23 mouse cellular contexts compared by ENCODE assay signal in the genomic region with DNA sequence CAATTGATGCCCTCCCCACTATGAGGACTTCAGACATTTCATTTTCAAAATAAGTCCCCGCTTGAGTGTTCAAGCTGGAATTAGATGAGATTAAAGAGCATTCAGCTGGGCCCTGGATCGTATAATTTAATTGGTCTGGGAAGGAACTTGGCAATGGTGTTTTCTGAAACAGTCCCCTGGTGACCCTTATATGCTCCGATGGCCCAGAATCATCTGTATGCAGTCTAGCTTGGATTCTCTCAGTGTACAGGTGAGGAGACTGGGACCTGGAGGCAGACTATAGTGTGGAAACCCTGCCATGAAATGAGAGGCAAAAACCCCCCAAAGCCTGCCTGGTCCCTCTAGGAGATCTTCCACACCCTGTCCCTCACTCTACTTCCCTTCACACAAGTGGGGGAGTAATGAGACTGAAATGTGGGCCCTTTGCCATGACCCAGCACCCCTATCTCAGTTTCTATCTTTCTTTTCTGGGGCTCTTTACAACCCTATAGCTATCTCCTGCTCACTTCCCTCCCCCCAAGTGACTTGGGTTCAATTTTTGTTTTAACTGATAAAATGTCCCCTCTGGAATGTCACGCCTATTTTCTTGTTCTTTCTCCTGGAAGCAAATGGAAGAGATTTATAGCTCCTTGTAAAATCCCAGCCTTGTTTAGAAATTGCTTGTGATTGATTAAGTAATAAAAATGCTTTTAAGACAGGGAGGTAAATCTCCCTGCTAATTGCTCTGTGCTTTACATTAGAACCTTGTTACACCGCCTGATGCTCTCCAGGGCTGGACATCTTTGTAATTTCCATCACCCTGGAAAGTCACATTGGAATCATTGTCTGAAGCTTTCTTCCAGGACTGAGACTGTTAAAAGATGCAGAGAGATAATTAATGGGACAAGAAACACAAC.
A peak's percentile ranks its signal among the peaks of the same experiment; 100 is the strongest.
DNase-seq lines count a peak whose midpoint lies in the region; ATAC-seq and TF ChIP-seq lines count a peak whose summit lies in the region.
"Had no signal": no experiment of that assay in that cellular context is flagged by ENCODE, and none has a peak within 500 bp of the region (broad histone marks: within the 10 kb centered on the region; RNA-seq: fewer than 3 reads in every experiment).

No protein-coding gene starts in this region.

- no peak overlapping the region for H3K4me3 ChIP-seq in kidney, embryonic 14.5 days (ENCODE audit: low read length)
- no peak overlapping the region for H3K4me3 ChIP-seq in lung, embryonic 14.5 days (ENCODE audit: low read depth, low read length)
- H3K4me3 ChIP-seq in lung, adult 2 months (replicated peaks; ENCODE audit: extremely low read depth, low read depth, low read length): no peak overlapping the region
- H3K4me3 ChIP-seq: embryonic facial prominence, embryonic 15.5 days; erythroblast, embryonic 14.5 days; forebrain, embryonic 10.5 days; heart, adult 2 months; heart, embryonic 15.5 days; hindbrain, embryonic 13.5 days had no signal

- H3K4me1 ChIP-seq in kidney, embryonic 14.5 days (ENCODE audit: control insufficient read depth, insufficient read depth, low read length): 0 out of 2 replicates have a peak, but pooled peaks cover 6% of the 10 kb centered on the region
- H3K4me1 ChIP-seq in lung, embryonic 14.5 days (ENCODE audit: insufficient read depth): no peaks in the 10 kb centered on the region
- H3K4me1 ChIP-seq in lung, adult 2 months (ENCODE audit: control insufficient read depth, insufficient read depth, low read length): no peaks in the 10 kb centered on the region
- H3K4me1 ChIP-seq: embryonic facial prominence, embryonic 15.5 days; forebrain, embryonic 10.5 days; heart, embryonic 15.5 days; hindbrain, embryonic 13.5 days had no signal

- H3K4me2 ChIP-seq in kidney, embryonic 14.5 days (replicated peaks; ENCODE audit: low read depth, low read length): no peak overlapping the region
- H3K4me2 ChIP-seq in lung, embryonic 14.5 days: no peak overlapping the region
- H3K4me2 ChIP-seq: embryonic facial prominence, embryonic 15.5 days; heart, embryonic 11.5 days; heart, embryonic 15.5 days; hindbrain, embryonic 13.5 days had no signal

- TF ChIP-seq POLR2A in lung, adult 2 months (IDR thresholded peaks at IDR 0.05; ENCODE audit: borderline replicate concordance, extremely low read depth, low read depth, low read length): no peak

- H3K27me3 ChIP-seq in kidney, embryonic 14.5 days (ENCODE audit: control insufficient read depth, insufficient read depth, low read length): no peaks in the 10 kb centered on the region
- H3K27me3 ChIP-seq in lung, embryonic 14.5 days (ENCODE audit: insufficient read depth, low read length): no peaks in the 10 kb centered on the region
- H3K27me3 ChIP-seq: embryonic facial prominence, embryonic 15.5 days; heart, embryonic 15.5 days; hindbrain, embryonic 13.5 days had no signal

- H3K9me3 ChIP-seq in kidney, embryonic 14.5 days (ENCODE audit: control insufficient read depth, low read length): no peaks in the 10 kb centered on the region
- H3K9me3 ChIP-seq in lung, embryonic 14.5 days (ENCODE audit: low read depth, low read length): no peaks in the 10 kb centered on the region
- H3K9me3 ChIP-seq: embryonic facial prominence, embryonic 15.5 days; forebrain, embryonic 10.5 days; heart, embryonic 15.5 days; hindbrain, embryonic 13.5 days had no signal

- 20% methylated on average over 5 of the region's 5 CpGs for WGBS in kidney, embryonic 14.5 days
- 56% methylated on average over 5 of the region's 5 CpGs for WGBS in lung, embryonic 14.5 days
- WGBS in lung, adult 2 months: 67% methylated on average over 5 of the region's 5 CpGs

- no peaks in the 10 kb centered on the region for H3K36me3 ChIP-seq in kidney, embryonic 14.5 days (ENCODE audit: control insufficient read depth, insufficient read depth, low read length)
- H3K36me3 ChIP-seq in lung, embryonic 14.5 days (ENCODE audit: insufficient read depth): no peaks in the 10 kb centered on the region
- H3K36me3 ChIP-seq: embryonic facial prominence, embryonic 15.5 days; forebrain, embryonic 10.5 days; heart, embryonic 15.5 days; hindbrain, embryonic 13.5 days had no signal

- no peak for TF ChIP-seq CTCF in lung, embryonic 14.5 days (IDR thresholded peaks at IDR 0.05; ENCODE audit: low read depth)
- no peak for TF ChIP-seq CTCF in lung, adult 2 months (IDR thresholded peaks at IDR 0.05; ENCODE audit: insufficient read depth, low read length)

- DNase-seq in kidney, adult 18-20 months: no peak
- DNase-seq in lung, embryonic 14.5 days: peak; percentile 24
- no peak for DNase-seq in lung, adult 2 months
- DNase-seq in embryo, embryonic 11.5 days (ENCODE audit: low read depth, low spot score): peak; percentile 20
- DNase-seq in mesoderm, embryonic 11.5 days (ENCODE audit: low read depth, low spot score): peak; percentile 55
- no peak for DNase-seq in liver
- no peak for DNase-seq in c-Kit-positive CD71-positive TER-119-positive erythroid progenitor cells, embryonic 14.5 days (ENCODE audit: low spot score)
- DNase-seq: adrenal gland, adult 2 months; adrenal gland, postnatal 25 days; cerebellum, adult 2 months; cerebellum, postnatal 10 days; gastrocnemius, postnatal 10 days; heart, adult 2 months; heart, postnatal 14 days had no signal

- H3K9ac ChIP-seq in kidney, embryonic 14.5 days (ENCODE audit: low read depth, low read length): no peak overlapping the region
- H3K9ac ChIP-seq in lung, embryonic 14.5 days: no peak overlapping the region
- H3K9ac ChIP-seq: embryonic facial prominence, embryonic 15.5 days; heart, embryonic 15.5 days; hindbrain, embryonic 13.5 days had no signal

- H3K27ac ChIP-seq in kidney, embryonic 14.5 days (ENCODE audit: low read depth, low read length): no peak overlapping the region
- no peak overlapping the region for H3K27ac ChIP-seq in lung, embryonic 14.5 days (ENCODE audit: low read depth)
- H3K27ac ChIP-seq: embryonic facial prominence, embryonic 15.5 days; forebrain, embryonic 10.5 days; heart, adult 2 months; heart, embryonic 15.5 days; hindbrain, embryonic 13.5 days; hindbrain, postnatal 0 days had no signal

- peak; percentile 69 for ATAC-seq in kidney, embryonic 14.5 days (ENCODE audit: low FRiP score, low TSS enrichment)
- peak; percentile 56; the same call in 1 of the 2 replicates for ATAC-seq in lung, embryonic 14.5 days (ENCODE audit: insufficient read depth)
- ATAC-seq: forebrain, embryonic 14.5 days; hindbrain, postnatal 0 days had no signal

Comparison
In these comparisons a context has a peak if more than half of its experiments do, and no peak if none do; other contexts are left out.
1. DNase-seq: peak in lung, embryonic 14.5 days (single experiment), embryo, embryonic 11.5 days (single experiment) and mesoderm, embryonic 11.5 days (single experiment); none in kidney, adult 18-20 months (single experiment), lung, adult 2 months (single experiment), liver (single experiment) and c-Kit-positive CD71-positive TER-119-positive erythroid progenitor cells, embryonic 14.5 days (single experiment).